Mouse (Mus musculus) liver, embryonic 14.5 days (tissue): ENCODE measurements around the gene Ak6. TPM values are rescaled to one million over a fixed set of nuclear protein-coding genes. Genes with fewer than 3 reads are reported as not detected.

Source experiments
- ATAC-seq: fragments of 200-750 bp; cut with Nextera tagmentation; 2 replicates; pipeline ENCODE4 v1.8.0; 2017; ENCODE audit warnings: moderate number of reproducible peaks, mild to moderate bottlenecking, moderate library complexity; ENCODE audit not compliant: insufficient read depth
- DNase-seq, 3 experiments: peaks; one replicate each; pipeline ENCODE4 v3.0.0-alpha.2; 2012 to 2013; ENCODE audit warnings: low read depth in 3 of 3, low spot score in 3 of 3
- H3K27ac ChIP-seq: fragments of 300-500 bp; sonication (generic); 2 replicates; pipeline ENCODE4 v1.5.1; 2014; ENCODE audit warnings: moderate library complexity, mild to moderate bottlenecking, control low read depth, inconsistent platforms
- H3K27me3 ChIP-seq: fragments of 300-500 bp; sonication (generic); 2 replicates; pipeline ENCODE4 v1.6.1; 2014; ENCODE audit warnings: mild to moderate bottlenecking, low read length, moderate library complexity; ENCODE audit not compliant: control insufficient read depth, insufficient read depth
- H3K36me3 ChIP-seq: fragments of 300-500 bp; sonication (generic); replicated peaks from 2 replicates; pipeline ENCODE4 v1.6.1; 2014; ENCODE audit warnings: low read depth; ENCODE audit not compliant: control insufficient read depth, insufficient read depth
- H3K4me1 ChIP-seq, 2 experiments: fragments of 200-500 bp in 1 of 2; fragments of 300-500 bp in 1 of 2; sonication (generic) in 1 of 2; replicated peaks; 2 replicates each; pipeline ENCODE4 v1.6.1; 2012 to 2014; ENCODE audit warnings: antibody characterized with exemption in 1 of 2, inconsistent platforms in 1 of 2, low read length in 1 of 2; ENCODE audit not compliant: control insufficient read depth in 2 of 2, insufficient read depth in 2 of 2
- H3K4me2 ChIP-seq: fragments of 300-500 bp; sonication (generic); 2 replicates; pipeline ENCODE4 v1.6.1; 2014; ENCODE audit warnings: low read depth, mild to moderate bottlenecking, control low read depth, moderate library complexity
- H3K4me3 ChIP-seq, 2 experiments: fragments of 200-500 bp in 1 of 2; fragments of 300-500 bp in 1 of 2; sonication (generic) in 1 of 2; 2 replicates each; pipeline ENCODE4 v1.5.1; 2012 to 2014; ENCODE audit warnings: low read depth in 2 of 2, low read length in 2 of 2, mild to moderate bottlenecking in 2 of 2, control low read depth in 1 of 2, inconsistent platforms in 1 of 2, moderate library complexity in 1 of 2; ENCODE audit not compliant: insufficient read depth in 1 of 2
- H3K9ac ChIP-seq: fragments of 300-500 bp; sonication (generic); replicated peaks from 2 replicates; pipeline ENCODE4 v1.6.1; 2014; ENCODE audit warnings: mild to moderate bottlenecking, control low read depth, moderate library complexity
- H3K9me3 ChIP-seq: fragments of 300-500 bp; sonication (generic); 2 replicates; pipeline ENCODE4 v1.6.1; 2016; ENCODE audit warnings: low read length, mixed read lengths; ENCODE audit not compliant: control insufficient read depth
- CTCF ChIP-seq: IDR thresholded peaks from 2 replicates; pipeline ENCODE4 v1.5.1; 2016; ENCODE audit warnings: antibody characterized with exemption, low read depth, control low read depth
- EP300 ChIP-seq: IDR thresholded peaks from 2 replicates; pipeline ENCODE4 v1.6.1; 2016; ENCODE audit warnings: antibody characterized with exemption, low read depth
- WGBS: fragments of 180-500 bp; shearing (Covaris S2); extraction: QIAGEN DNeasy Blood & Tissue Kit; methylation state at CpG from one replicate; pipeline ENCODE4 v1.1.7; 2014; ENCODE audit not compliant: insufficient replicate concordance; 5-methylcytosine and 5-hydroxymethylcytosine counted together
- polyA plus RNA-seq, 2 experiments: library from polyadenylated mRNA; depleted of rRNA in 1 of 2; stranded (reverse) in 1 of 2; unstranded in 1 of 2; fragments of >200 nt; fragmentation: Nextera tagmentation in 1 of 2; extraction: Ambion mirVana in 1 of 2; gene quantifications; 2 replicates each; pipeline versions ENCODE4 v1.2.1 to v1.2.3; 2012 to 2014

Ak6 gene
- polyA plus RNA-seq, 2 experiments = 111 to 191 TPM

DNA sequence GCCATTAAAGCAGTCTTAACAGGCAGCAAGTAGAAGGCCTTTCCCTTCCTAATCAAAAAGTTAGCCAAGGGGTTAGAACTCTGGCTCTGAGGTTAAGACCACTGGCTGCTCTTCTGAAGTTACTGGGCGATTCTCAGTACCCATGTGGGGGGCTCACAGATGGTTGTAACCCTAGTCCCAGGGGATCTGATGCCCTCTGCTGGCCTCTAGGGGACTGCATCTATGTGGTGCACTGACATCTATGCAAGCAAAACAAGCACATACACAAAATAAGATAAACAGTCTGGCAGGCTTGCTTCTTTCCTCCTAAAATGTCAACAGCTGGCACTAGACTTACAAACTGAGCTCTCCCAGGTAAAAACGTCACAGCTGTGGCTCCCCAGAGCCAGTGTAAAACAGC lies 37.9 kb upstream of the Ak6 start:
- Histone ChIP-seq H3K9me3 (no peaks in the 10 kb centered on the region; the same call in 1 of the 2 replicates), H3K27ac (no peak overlapping the region), H3K9ac (no peak overlapping the region), H3K27me3 (peaks cover 4% of the 10 kb centered on the region), H3K4me3 (no peak overlapping the region), H3K36me3 (peaks cover 5% of the 10 kb centered on the region; the same call in 1 of the 2 replicates), H3K4me2 (no peak overlapping the region), H3K4me1 (0 out of 4 replicates have a peak, but pooled peaks cover 2% of the 10 kb centered on the region in 2 experiments)
- DNase-seq (no peak), ATAC-seq (no peak)
- peak; percentile 40; the same call in 1 of the 2 replicates for TF ChIP-seq CTCF
- no peak for TF ChIP-seq EP300
- WGBS = 44% methylated on average over 2 of the region's 2 CpGs

DNA sequence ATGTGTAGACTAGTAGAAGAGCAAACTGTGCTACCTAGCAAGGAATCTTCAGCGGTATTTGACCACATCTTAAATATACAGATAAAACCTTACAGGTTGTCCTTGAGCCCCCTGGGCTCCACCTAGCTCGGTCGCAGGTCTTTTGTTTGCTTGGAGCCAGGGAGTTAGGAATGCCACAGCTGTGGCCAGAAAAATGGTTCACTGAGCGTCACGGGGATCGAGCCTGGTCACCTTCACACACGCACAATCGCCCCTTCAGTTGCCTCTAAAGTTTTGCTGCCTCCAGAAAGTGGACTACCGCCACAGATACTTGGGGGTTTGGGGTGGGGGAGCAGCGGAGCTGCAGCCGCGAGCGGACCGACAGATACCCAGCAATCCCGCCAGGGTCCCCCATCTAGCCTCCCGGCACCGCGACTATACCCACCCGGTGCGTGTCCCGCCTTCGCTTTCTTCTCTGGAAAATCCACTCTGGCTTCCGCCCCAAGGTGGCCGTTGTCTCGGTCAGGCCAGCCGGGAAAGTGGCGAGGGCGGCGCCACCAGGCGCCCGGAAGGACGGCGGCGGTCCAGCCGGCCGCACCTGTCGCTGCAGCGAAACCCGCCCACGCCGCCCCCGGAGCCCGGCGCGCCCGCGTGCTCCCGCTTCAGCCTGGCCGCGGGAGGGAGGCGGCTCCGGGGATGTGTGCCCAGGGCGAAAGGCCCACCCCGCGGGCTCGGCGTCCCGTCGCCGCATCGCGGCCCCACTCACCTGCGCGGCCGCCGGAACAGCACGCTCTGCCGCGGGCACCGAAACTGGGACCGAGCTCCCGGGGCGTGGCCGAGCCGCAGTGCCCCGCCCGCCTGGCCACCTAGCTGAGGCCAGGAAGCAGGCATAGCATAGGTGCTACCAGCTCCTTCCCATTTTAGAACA lies 34.3 kb upstream of the Ak6 start, which contains the start of gene Marveld2:
Gene Marveld2, minus strand, starts transcription at position 791 of the 907 bp plus-strand sequence.
- Histone ChIP-seq H3K27me3 (peaks cover 4% of the 10 kb centered on the region), H3K36me3 (peaks cover 10% of the 10 kb centered on the region), H3K4me1 (0 out of 4 replicates have a peak, but pooled peaks cover 2% of the 10 kb centered on the region in 2 experiments), H3K27ac (no peak within 1 kb of the TSS), H3K9ac (peak within 1 kb of the TSS; percentile 63), H3K4me2 (peak within 1 kb of the TSS; percentile 93), H3K4me3 (peak within 1 kb of the TSS; percentile 64 to 74), H3K9me3 (no peaks in the 10 kb centered on the region)
- DNase-seq = no peak
- ATAC-seq = peak; percentile 77
- 2% methylated on average over 77 of the region's 77 CpGs for WGBS
- TF ChIP-seq EP300 (no peak), CTCF (0 out of 2 replicates have a peak, but pooled peaks have one; percentile 8)

DNA sequence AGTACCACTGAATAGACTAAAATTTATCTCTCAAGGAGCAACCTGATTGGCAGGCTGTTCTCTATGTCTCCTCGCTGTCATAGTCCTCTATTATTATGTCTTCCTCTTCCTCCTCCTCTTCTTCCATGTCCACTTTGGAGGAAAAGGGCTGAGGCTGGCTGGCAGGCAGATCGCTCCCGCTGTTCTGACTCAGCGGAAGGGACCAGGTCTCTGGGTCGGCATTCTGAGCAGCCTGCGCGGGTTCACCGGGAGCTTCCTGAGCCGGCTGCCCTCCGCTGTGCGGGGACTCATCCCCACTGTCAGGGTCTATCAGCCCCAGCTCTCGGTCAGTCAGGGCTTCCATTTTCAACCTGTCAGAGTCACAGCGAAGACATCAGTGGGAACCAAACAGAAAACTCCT lies 33.2 kb upstream of the Ak6 start:
- DNase-seq = no peak
- Histone ChIP-seq H3K9ac (no peak overlapping the region), H3K4me3 (no peak overlapping the region), H3K4me1 (0 out of 4 replicates have a peak, but pooled peaks cover 2% of the 10 kb centered on the region in 2 experiments), H3K4me2 (no peak overlapping the region), H3K9me3 (no peaks in the 10 kb centered on the region), H3K27me3 (peaks cover 4% of the 10 kb centered on the region), H3K27ac (no peak overlapping the region), H3K36me3 (peaks cover 20% of the 10 kb centered on the region)
- 79% methylated on average over 13 of the region's 13 CpGs for WGBS
- TF ChIP-seq CTCF (no peak), EP300 (no peak)
- ATAC-seq = no peak

DNA sequence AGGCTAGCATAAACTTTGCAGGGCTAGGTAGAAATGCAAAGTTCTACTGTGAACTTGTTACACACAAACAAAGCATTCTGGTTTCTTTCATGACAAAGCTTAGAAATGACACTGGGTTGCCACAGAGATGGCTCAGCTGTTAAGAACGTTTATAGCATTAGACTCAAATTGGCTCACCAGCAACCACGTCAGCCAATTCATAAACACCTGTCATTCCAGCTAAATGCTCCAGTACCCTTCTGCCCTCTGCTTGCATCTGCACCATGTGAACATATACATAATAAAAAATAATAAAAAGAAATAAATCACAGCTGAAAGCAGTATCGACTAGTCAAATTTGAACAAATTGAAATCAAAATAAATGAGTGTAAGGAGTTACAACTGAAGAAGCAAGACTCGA lies 28.5 kb upstream of the Ak6 start:
- TF ChIP-seq EP300 (no peak), CTCF (no peak)
- Histone ChIP-seq H3K27ac (no peak overlapping the region), H3K9me3 (no peaks in the 10 kb centered on the region), H3K36me3 (peaks cover 35% of the 10 kb centered on the region), H3K4me3 (no peak overlapping the region), H3K27me3 (no peaks in the 10 kb centered on the region), H3K4me2 (no peak overlapping the region), H3K4me1 (no peaks in the 10 kb centered on the region), H3K9ac (no peak overlapping the region)
- DNase-seq (no peak), ATAC-seq (no peak)
- 79% methylated on average over 4 of the region's 4 CpGs for WGBS

DNA sequence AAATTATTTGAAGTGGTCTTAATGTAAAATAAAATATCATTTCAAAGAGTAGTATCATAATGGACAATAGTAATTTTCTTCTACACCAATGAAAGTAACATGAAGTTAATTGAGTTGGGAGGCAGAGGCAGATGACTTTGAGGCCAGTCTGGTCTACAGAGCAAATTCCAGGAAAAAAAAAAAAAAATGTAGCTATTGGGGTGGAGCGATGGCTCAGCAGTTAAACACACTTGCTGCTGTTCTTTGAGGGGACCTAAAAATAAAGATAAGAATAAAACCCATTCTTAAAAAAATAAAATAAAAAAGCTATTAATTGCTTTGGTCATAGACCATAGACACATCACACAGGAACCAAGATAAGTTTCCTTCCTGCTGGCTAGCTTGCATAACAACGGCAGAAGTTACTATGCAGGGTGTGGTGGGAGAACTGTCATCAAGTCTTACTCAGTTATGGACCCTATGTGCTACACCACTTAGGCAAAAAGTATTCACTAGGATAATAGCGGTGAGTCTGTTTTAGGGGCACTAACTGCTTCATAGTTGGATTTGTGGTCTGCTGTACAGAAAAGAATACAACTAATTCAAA lies 16.6 kb upstream of the Ak6 start:
- 42% methylated on average over 3 of the region's 3 CpGs for WGBS
- H3K36me3 ChIP-seq = peaks cover 35% of the 10 kb centered on the region
- no peaks in the 10 kb centered on the region for H3K27me3 ChIP-seq
- ATAC-seq (no peak), DNase-seq (no peak)
- H3K4me3 ChIP-seq = no peak overlapping the region
- H3K9ac ChIP-seq = no peak overlapping the region
- no peaks in the 10 kb centered on the region; a peak in 1 of 4 replicates for H3K4me1 ChIP-seq
- TF ChIP-seq EP300 (no peak), CTCF (no peak)
- no peaks in the 10 kb centered on the region for H3K9me3 ChIP-seq
- H3K27ac ChIP-seq = no peak overlapping the region
- H3K4me2 ChIP-seq = no peak overlapping the region
